Mouse (Mus musculus): ENCODE results near the gene Tmtc2.

The Tmtc2 gene

DNA sequence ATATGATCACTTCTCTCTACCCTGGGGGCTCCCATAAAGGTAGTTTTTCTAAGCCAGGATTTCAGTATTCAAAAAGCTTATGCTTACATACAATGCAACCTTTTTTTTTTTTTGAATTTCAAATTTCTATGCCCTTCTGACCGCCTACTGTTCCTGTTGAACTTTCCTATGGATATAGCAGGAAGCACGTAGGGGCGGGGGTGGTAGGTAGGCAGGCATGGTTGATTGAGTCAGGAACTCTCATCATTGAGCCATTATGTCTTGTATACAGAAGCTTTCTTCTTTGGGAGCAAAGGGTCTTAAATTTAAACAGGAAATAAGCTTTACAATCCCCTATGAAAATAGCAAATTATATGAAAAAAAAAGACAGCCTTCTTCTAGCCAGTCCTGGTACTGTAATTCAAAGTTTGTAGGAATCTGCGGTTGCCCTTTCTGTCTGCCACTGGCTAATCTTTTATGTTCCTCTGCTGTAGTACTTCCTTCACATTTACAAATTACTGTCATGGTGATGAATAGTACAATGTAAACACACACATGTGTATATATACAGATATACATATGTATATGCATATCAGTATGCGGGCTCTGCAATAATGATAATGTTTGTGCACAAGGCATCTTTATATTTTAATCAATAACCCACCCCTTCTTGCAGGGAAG is 405.7 kb downstream of the Tmtc2 start:
- in situ Hi-C loops (cut with MboI), result no loop called here

DNA sequence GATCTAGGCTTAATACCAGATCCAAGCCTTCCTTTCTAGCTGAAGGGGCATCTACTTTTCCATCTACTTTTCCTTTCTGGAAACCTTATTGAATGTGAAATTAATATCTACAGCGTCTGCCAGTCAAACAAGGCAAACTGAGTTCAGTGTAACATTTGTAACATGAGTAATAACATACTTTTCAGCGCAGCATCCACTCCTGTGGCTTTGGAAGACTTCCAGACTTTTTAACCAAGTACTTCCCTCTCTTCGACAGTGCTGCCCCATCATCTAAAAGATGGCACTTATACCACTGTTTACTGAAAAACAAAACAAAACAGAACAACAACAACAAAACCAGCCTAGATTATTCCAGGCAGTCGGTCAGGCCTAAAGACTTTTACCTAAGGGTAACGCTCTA is 409.0 kb downstream of the Tmtc2 start:
- in situ Hi-C loops (cut with MboI), result no loop called here

- in situ Hi-C loops (cut with MboI), result no loop called here
Observed at GRCm38 (mm10) chr10:105153789-105154188, 420.5 kb downstream of the Tmtc2 start.

DNA sequence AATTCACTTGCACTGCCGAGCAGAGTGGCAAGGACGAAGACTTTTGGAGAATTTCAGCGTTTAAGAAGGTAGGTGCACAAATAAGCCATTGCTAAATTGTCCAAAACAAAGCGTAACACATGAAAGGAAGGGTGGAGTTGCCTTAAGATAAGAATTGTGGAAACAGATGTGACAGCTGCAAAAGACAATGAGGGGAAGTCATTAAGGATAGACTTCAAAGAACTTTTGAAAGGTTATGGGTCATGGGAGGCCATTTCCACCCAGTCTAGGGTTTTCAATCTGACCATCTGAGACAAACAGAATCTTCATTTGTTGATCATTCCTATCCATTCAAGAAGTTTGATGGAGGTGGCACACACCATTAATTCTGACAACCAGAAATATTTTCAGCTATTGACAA is 429.9 kb downstream of the Tmtc2 start:
- in situ Hi-C loops (cut with MboI), result no loop called here

- in situ Hi-C loops (cut with MboI), result no loop called here
Observed at GRCm38 (mm10) chr10:105142201-105142600, 432.1 kb downstream of the Tmtc2 start.

Measured in mature B cell (primary cell).